Mouse (Mus musculus) CH12.LX (cell line): ENCODE results near the gene Nme1. TPM values are rescaled to one million over a fixed set of nuclear protein-coding genes. Genes with fewer than 3 reads are reported as not detected.

ENCODE experiments used
- DNase-seq: peaks from one replicate; pipeline ENCODE4 v3.0.0-alpha.2; 2013; ENCODE audit errors: extremely low read depth
- H3K27ac ChIP-seq: 2 replicates; pipeline ENCODE4 v1.5.1; 2012; ENCODE audit warnings: low read depth, mild to moderate bottlenecking, control low read depth, moderate library complexity; ENCODE audit not compliant: insufficient read depth
- H3K27me3 ChIP-seq: replicated peaks from 2 replicates; pipeline ENCODE3; 2012; ENCODE audit warnings: inconsistent platforms
- H3K36me3 ChIP-seq, 2 experiments: replicated peaks in 1 of 2; 2 replicates each; pipeline versions ENCODE3 to v1.6.1; 2012; ENCODE audit warnings: inconsistent platforms in 1 of 2, low read length in 1 of 2, mild to moderate bottlenecking in 1 of 2, mixed read lengths in 1 of 2, moderate library complexity in 1 of 2; ENCODE audit not compliant: control insufficient read depth in 1 of 2, insufficient read depth in 1 of 2
- H3K4me1 ChIP-seq, 2 experiments: 2 replicates each; pipeline ENCODE4 v1.6.1; 2012; ENCODE audit warnings: inconsistent platforms in 1 of 2, moderate library complexity in 1 of 2; ENCODE audit not compliant: insufficient read depth in 2 of 2, control insufficient read depth in 1 of 2
- H3K4me2 ChIP-seq: 2 replicates; pipeline ENCODE4 v1.6.1; 2012; ENCODE audit warnings: low read depth, mild to moderate bottlenecking, control low read depth; ENCODE audit not compliant: poor library complexity, insufficient read depth, severe bottlenecking
- H3K4me3 ChIP-seq, 3 experiments: fragments of 150-350 bp in 1 of 3; sonication (generic) in 1 of 3; replicated peaks in 1 of 3; 2 replicates each; pipeline versions ENCODE3 to v1.5.1; 2011 to 2012; ENCODE audit warnings: low read depth in 2 of 3, low read length in 2 of 3, mild to moderate bottlenecking in 2 of 3, moderate library complexity in 2 of 3, control low read depth in 1 of 3, improper control_type of control experiment in 1 of 3, inconsistent platforms in 1 of 3, mixed read lengths in 1 of 3; ENCODE audit not compliant: poor library complexity in 1 of 3
- H3K79me2 ChIP-seq: replicated peaks from 2 replicates; pipeline ENCODE4 v1.6.1; 2012; ENCODE audit warnings: mild to moderate bottlenecking, moderate library complexity; ENCODE audit not compliant: control insufficient read depth, poor library complexity, insufficient read depth, severe bottlenecking; ENCODE audit errors: extremely low read depth
- H3K9ac ChIP-seq: 2 replicates; pipeline ENCODE4 v1.6.1; 2012; ENCODE audit warnings: low read depth, mild to moderate bottlenecking, control low read depth, moderate library complexity; ENCODE audit not compliant: insufficient read depth
- H3K9me3 ChIP-seq: replicated peaks from 2 replicates; pipeline ENCODE3; 2012; ENCODE audit warnings: low read length, inconsistent platforms, mixed read lengths
- CHD2 ChIP-seq: IDR thresholded peaks from 2 replicates; pipeline ENCODE4 v1.6.1; 2011; ENCODE audit warnings: low read length, improper control_type of control experiment
- E2F4 ChIP-seq: IDR thresholded peaks from 2 replicates; pipeline ENCODE4 v1.6.1; 2011; ENCODE audit warnings: low read depth, low read length, improper control_type of control experiment; ENCODE audit not compliant: insufficient replicate concordance
- ELF1 ChIP-seq: IDR thresholded peaks from 2 replicates; pipeline ENCODE4 v1.6.1; 2014; ENCODE audit warnings: low read depth, mild to moderate bottlenecking, inconsistent platforms, low read length, improper control_type of control experiment
- HCFC1 ChIP-seq: IDR thresholded peaks from 2 replicates; pipeline ENCODE4 v1.6.1; 2012; ENCODE audit warnings: low read depth, mild to moderate bottlenecking, inconsistent platforms, low read length, improper control_type of control experiment
- IRF4 ChIP-seq: IDR thresholded peaks from 2 replicates; pipeline ENCODE4 v1.6.1; 2014; ENCODE audit warnings: low read depth, mild to moderate bottlenecking, inconsistent platforms, low read length, improper control_type of control experiment
- KAT2A ChIP-seq: IDR thresholded peaks from 2 replicates; pipeline ENCODE4 v1.6.1; 2012; ENCODE audit warnings: low read length, improper control_type of control experiment, inconsistent platforms; ENCODE audit not compliant: insufficient replicate concordance
- MAFK ChIP-seq: IDR thresholded peaks from 2 replicates; pipeline ENCODE4 v1.6.1; 2011; ENCODE audit warnings: low read length, improper control_type of control experiment; ENCODE audit not compliant: insufficient replicate concordance
- MEF2A ChIP-seq: IDR thresholded peaks from 2 replicates; pipeline ENCODE4 v1.6.1; 2014; ENCODE audit warnings: low read depth, mild to moderate bottlenecking, inconsistent platforms, low read length, improper control_type of control experiment, borderline replicate concordance
- MYC ChIP-seq: IDR thresholded peaks from 2 replicates; pipeline ENCODE4 v1.6.1; 2011; ENCODE audit warnings: low read depth, mild to moderate bottlenecking, improper control_type of control experiment, low read length
- NRF1 ChIP-seq: IDR thresholded peaks from 2 replicates; pipeline ENCODE4 v1.6.1; 2014; ENCODE audit warnings: low read depth, mild to moderate bottlenecking, inconsistent platforms, low read length, improper control_type of control experiment, moderate library complexity
- PAX5 ChIP-seq: IDR thresholded peaks from 2 replicates; pipeline ENCODE4 v1.6.1; 2012; ENCODE audit warnings: low read length, inconsistent platforms, mixed read lengths
- POLR2AphosphoS2 ChIP-seq: IDR thresholded peaks from 2 replicates; pipeline ENCODE4 v1.6.1; 2011; ENCODE audit warnings: low read depth, low read length, improper control_type of control experiment
- RAD21 ChIP-seq: IDR thresholded peaks from 2 replicates; pipeline ENCODE4 v1.6.1; 2011; ENCODE audit warnings: low read depth, mild to moderate bottlenecking, low read length, improper control_type of control experiment, moderate library complexity
- RCOR1 ChIP-seq: conservative IDR thresholded peaks from 2 replicates; pipeline ENCODE4 v1.6.1; 2012; ENCODE audit warnings: low read depth, mild to moderate bottlenecking, inconsistent platforms, low read length, improper control_type of control experiment
- ZC3H11A ChIP-seq: IDR thresholded peaks from 2 replicates; pipeline ENCODE4 v1.6.1; 2012; ENCODE audit warnings: low read depth, mild to moderate bottlenecking, inconsistent platforms, low read length, improper control_type of control experiment
- ZMIZ1 ChIP-seq: IDR thresholded peaks from 2 replicates; pipeline ENCODE4 v1.6.1; 2012; ENCODE audit warnings: low read depth, mild to moderate bottlenecking, inconsistent platforms, low read length, improper control_type of control experiment
- ZNF384 ChIP-seq: IDR thresholded peaks from 2 replicates; pipeline ENCODE4 v1.6.1; 2012; ENCODE audit warnings: low read depth, low read length, improper control_type of control experiment, inconsistent platforms
- dilution Hi-C: fragments of 300-500 bp; cut with MboI; formaldehyde crosslinking; loops from 2 replicates; pipeline ENCODE4 v1.14.3; 2020; ENCODE audit warnings: low sequenced_read_pairs; ENCODE audit not compliant: extremely low pct_unique_long_range_greater_than_20kb, extremely low pct_ligation_motif_present
- in situ Hi-C: fragments of 300-500 bp; cut with MboI; formaldehyde crosslinking; loops from 3 replicates; pipeline ENCODE4 v1.14.3; 2019; ENCODE audit warnings: low sequenced_read_pairs, low pct_ligation_motif_present, low pct_unique_long_range_greater_than_20kb, mixed read lengths
- polyA plus RNA-seq: library from polyadenylated mRNA; unstranded; fragments of >175 nt; gene quantifications from 2 replicates; pipeline ENCODE4 v1.2.1, GENCODE M21; 2012; ENCODE audit warnings: low read depth; ENCODE audit not compliant: insufficient read length
- total RNA-seq, 2 experiments: library from RNA; depleted of rRNA; stranded (reverse); fragments of 300-350 nt in 1 of 2; fragments of >200 nt in 1 of 2; gene quantifications; 2 replicates each; pipeline ENCODE4 v1.2.3; 2012 to 2014

Nme1 gene
- total and polyA plus RNA-seq, 3 experiments: 129 to 443 (median 187) TPM

DNA sequence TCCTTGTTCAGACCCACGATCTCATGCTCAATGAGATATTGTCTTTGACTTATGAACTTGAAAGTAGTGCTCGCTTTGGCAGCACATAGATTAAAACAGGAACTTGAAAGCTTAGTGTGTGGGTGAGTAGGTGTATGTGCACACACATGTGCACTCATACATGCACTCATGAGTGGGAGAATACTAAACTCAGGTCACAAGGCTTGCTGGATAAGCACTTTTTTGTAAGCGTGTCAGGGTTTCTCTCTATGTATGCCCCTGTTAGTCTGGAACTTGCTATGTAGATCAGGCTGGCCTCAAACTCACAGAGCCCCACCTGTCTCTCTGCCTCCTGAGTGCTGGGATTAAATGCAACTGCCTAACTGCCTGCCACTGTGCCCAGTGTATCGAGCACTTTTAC lies 18.7 kb upstream of the Nme1 start:
- dilution Hi-C loops (no loop called here), in situ Hi-C loops (no loop called here)
- Histone ChIP-seq H3K36me3 (no peaks in the 10 kb centered on the region), H3K9ac (peak overlapping the region; percentile 0; the same call in 1 of the 2 replicates), H3K4me3 (no peak overlapping the region), H3K27me3 (no peaks in the 10 kb centered on the region), H3K79me2 (no peaks in the 10 kb centered on the region), H3K4me1 (peaks cover 13 to 31% of the 10 kb centered on the region in 2 experiments), H3K27ac (no peak overlapping the region), H3K9me3 (no peaks in the 10 kb centered on the region), H3K4me2 (no peak overlapping the region)
- TF ChIP-seq HCFC1 (no peak), IRF4 (no peak), KAT2A (no peak), ZNF384 (no peak), MEF2A (no peak)
- DNase-seq: no peak

GRCm38 (mm10) chr11:93986298-93986697 lies 18.0 kb upstream of the Nme1 start:
- Histone ChIP-seq H3K4me2 (no peak overlapping the region), H3K4me1 (peaks cover 13 to 31% of the 10 kb centered on the region in 2 experiments), H3K36me3 (no peaks in the 10 kb centered on the region), H3K4me3 (no peak overlapping the region), H3K9me3 (no peaks in the 10 kb centered on the region), H3K9ac (no peak overlapping the region), H3K27me3 (no peaks in the 10 kb centered on the region), H3K27ac (no peak overlapping the region), H3K79me2 (no peaks in the 10 kb centered on the region)
- dilution Hi-C loops (no loop called here), in situ Hi-C loops (no loop called here)
- peak; percentile 77 for TF ChIP-seq MAFK
- TF ChIP-seq ZMIZ1: no peak
- no peak for DNase-seq

GRCm38 (mm10) chr11:93985265-93985664 lies 16.9 kb upstream of the Nme1 start:
- no peak overlapping the region for H3K4me3 ChIP-seq
- H3K36me3 ChIP-seq: no peaks in the 10 kb centered on the region
- dilution Hi-C loops (no loop called here), in situ Hi-C loops (no loop called here)
- no peak for DNase-seq
- H3K27me3 ChIP-seq: no peaks in the 10 kb centered on the region
- H3K27ac ChIP-seq: no peak overlapping the region
- no peak overlapping the region for H3K9ac ChIP-seq
- H3K4me1 ChIP-seq: peaks cover 13 to 31% of the 10 kb centered on the region in 2 experiments
- H3K4me2 ChIP-seq: no peak overlapping the region
- H3K79me2 ChIP-seq: no peaks in the 10 kb centered on the region
- no peaks in the 10 kb centered on the region for H3K9me3 ChIP-seq
- TF ChIP-seq POLR2AphosphoS2 (no peak), PAX5 (no peak), RAD21 (no peak), ZC3H11A (no peak), ELF1 (no peak), RCOR1 (no peak), NRF1 (no peak), CHD2 (no peak), E2F4 (no peak), MYC (no peak)
